Mouse (Mus musculus): ENCODE results near the gene Tnni1. TPM values are rescaled to one million over a fixed set of nuclear protein-coding genes. Genes with fewer than 3 reads are reported as not detected.
A peak's percentile ranks its signal among the peaks of the same experiment; 100 is the strongest.

Gene Tnni1
- polyA plus RNA-seq, 1 experiment from 2014 or later: 0.83 TPM

- no peak for ATAC-seq
- no peak for DNase-seq (ENCODE audit: low read depth, low spot score)
- no peaks in the 10 kb centered on the region for H3K27me3 ChIP-seq
- ChIA-PET POLR2A (interaction anchor here (1.0 kb wide), 1 partner anchor 15 kb away, joined by 4 read pairs; no protein-coding TSS in a partner anchor), CTCF (no interaction called here)
- no peak for TF ChIP-seq CTCF (IDR thresholded peaks at IDR 0.05)
- in situ Hi-C loops (cut with MboI; ENCODE audit: low pct_unique_long_range_greater_than_20kb): no loop called here
Measured at GRCm38 (mm10) chr1:135834983-135835382, 55.7 kb downstream of the Tnni1 start.

GRCm38 (mm10) chr1:135835716-135836483 lies 56.7 kb downstream of the Tnni1 start, which contains the start of gene Tnnt2:
Gene Tnnt2 (plus strand): TSS chr1:135836354.
- POLR2A ChIA-PET: interaction anchor here (1.0 kb wide), 1 partner anchor 16 kb away, joined by 4 read pairs; no protein-coding TSS in a partner anchor
- DNase-seq (ENCODE audit: low read depth, low spot score) (no peak), ATAC-seq (no peak)
- no peaks in the 10 kb centered on the region for H3K27me3 ChIP-seq
- CTCF ChIA-PET: interaction anchor here (1.3 to 1.5 kb wide), 2 partner anchors 9 to 11 kb away, joined by 3 to 4 read pairs; no protein-coding TSS in a partner anchor
- no peak for TF ChIP-seq CTCF (IDR thresholded peaks at IDR 0.05)
- in situ Hi-C loops (cut with MboI; ENCODE audit: low pct_unique_long_range_greater_than_20kb): no loop called here

- CTCF ChIA-PET: no interaction called here
- TF ChIP-seq CTCF (IDR thresholded peaks at IDR 0.05): no peak
- ATAC-seq: no peak
- no peaks in the 10 kb centered on the region for H3K27me3 ChIP-seq
- in situ Hi-C loops (cut with MboI; ENCODE audit: low pct_unique_long_range_greater_than_20kb): no loop called here
- POLR2A ChIA-PET: no interaction called here
- no peak for DNase-seq (ENCODE audit: low read depth, low spot score)
Measured at GRCm38 (mm10) chr1:135838626-135839025, 59.4 kb downstream of the Tnni1 start.

GRCm38 (mm10) chr1:135839065-135839464 lies 59.8 kb downstream of the Tnni1 start:
- ChIA-PET CTCF (interaction anchor here (1.2 to 1.6 kb wide), 2 partner anchors 10 to 12 kb away, joined by 3 to 4 read pairs; no protein-coding TSS in a partner anchor), POLR2A (no interaction called here)
- no peak for DNase-seq (ENCODE audit: low read depth, low spot score)
- no peaks in the 10 kb centered on the region for H3K27me3 ChIP-seq
- TF ChIP-seq CTCF (IDR thresholded peaks at IDR 0.05): no peak
- no peak for ATAC-seq
- in situ Hi-C loops (cut with MboI; ENCODE audit: low pct_unique_long_range_greater_than_20kb): no loop called here

DNA sequence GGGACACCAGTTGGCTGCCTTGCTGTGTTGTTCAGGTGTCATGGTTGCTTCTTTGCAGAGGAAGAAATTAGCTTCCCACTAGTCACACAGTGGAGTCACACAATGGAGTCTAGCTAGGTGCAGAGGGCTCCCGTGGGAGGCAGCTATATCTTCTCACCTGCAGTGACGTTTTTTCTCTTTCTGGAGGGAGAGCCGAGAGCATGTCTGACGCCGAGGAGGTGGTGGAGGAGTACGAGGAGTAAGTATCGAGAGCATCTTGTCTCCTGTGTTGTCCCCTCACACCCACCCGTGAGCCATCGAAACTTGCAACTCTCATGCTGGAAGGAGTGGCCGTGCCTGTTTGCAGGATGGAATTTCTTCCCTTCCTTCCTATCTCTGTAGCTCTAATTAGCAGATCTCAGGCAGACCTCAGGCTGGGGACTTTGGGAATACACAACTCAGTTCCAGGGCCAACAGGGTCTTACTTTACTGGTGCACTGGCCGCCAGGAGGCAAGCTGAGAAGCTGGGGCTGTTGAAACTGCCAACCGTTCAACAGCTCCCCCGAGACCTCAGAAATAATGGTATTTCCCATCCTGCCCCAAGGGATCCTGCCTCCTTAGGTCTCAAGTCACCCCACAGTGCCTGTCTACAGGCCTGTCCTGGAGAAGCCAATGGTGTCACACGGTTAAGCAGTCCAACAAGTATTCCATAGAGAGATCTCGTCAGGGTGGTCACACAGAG lies 61.6 kb downstream of the Tnni1 start:
- no peak for TF ChIP-seq CTCF (IDR thresholded peaks at IDR 0.05)
- in situ Hi-C loops (cut with MboI; ENCODE audit: low pct_unique_long_range_greater_than_20kb): no loop called here
- no peaks in the 10 kb centered on the region for H3K27me3 ChIP-seq
- ChIA-PET CTCF (interaction anchor here (0.9 to 1.6 kb wide), 5 partner anchors 10 to 105 kb away, joined by 3 to 5 read pairs (median 4); no protein-coding TSS in a partner anchor), POLR2A (interaction anchor here (2.1 kb wide), 1 partner anchor 15 kb away, joined by 5 read pairs; no protein-coding TSS in a partner anchor)
- DNase-seq (ENCODE audit: low read depth, low spot score) (no peak), ATAC-seq (no peak)

- POLR2A ChIA-PET: no interaction called here
- DNase-seq (ENCODE audit: low read depth, low spot score) (no peak), ATAC-seq (no peak)
- in situ Hi-C loops (cut with MboI; ENCODE audit: low pct_unique_long_range_greater_than_20kb): no loop called here
- no peaks in the 10 kb centered on the region for H3K27me3 ChIP-seq
- CTCF ChIA-PET: interaction anchor here (0.9 to 2.3 kb wide), 2 partner anchors 15 to 55 kb away, joined by 3 to 9 read pairs; no protein-coding TSS in a partner anchor
- no peak for TF ChIP-seq CTCF (IDR thresholded peaks at IDR 0.05)
Measured at GRCm38 (mm10) chr1:135843519-135844262, 64.5 kb downstream of the Tnni1 start.

GRCm38 (mm10) chr1:135844481-135844880 lies 65.2 kb downstream of the Tnni1 start:
- TF ChIP-seq CTCF (IDR thresholded peaks at IDR 0.05): no peak
- no peaks in the 10 kb centered on the region for H3K27me3 ChIP-seq
- in situ Hi-C loops (cut with MboI; ENCODE audit: low pct_unique_long_range_greater_than_20kb): no loop called here
- POLR2A ChIA-PET: no interaction called here
- no peak for ATAC-seq
- DNase-seq (ENCODE audit: low read depth, low spot score): no peak
- CTCF ChIA-PET: interaction anchor here (0.7 to 2.3 kb wide), 4 partner anchors 8 to 100 kb away, joined by 3 to 9 read pairs (median 4); partner anchors contain the start of gene Tnnt2

DNA sequence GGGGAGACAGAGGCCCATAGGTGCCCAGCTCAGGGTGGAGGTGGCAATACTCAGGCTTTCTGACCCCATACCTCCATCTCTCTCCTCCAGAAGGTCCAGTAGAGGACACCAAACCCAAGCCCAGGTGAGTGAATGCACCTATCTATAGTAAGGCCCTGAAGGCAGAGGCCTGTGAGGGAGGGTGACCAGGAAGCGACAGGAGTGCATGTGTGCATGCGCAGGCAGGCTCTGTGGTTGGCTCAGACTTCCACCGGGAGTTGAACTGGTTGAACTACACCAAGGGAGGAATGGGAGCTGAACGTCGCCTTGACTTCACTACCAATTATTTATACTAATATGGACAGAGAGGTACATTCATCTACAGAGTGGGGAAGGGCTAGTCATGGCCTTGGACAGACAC lies 67.4 kb downstream of the Tnni1 start:
- ChIA-PET CTCF (interaction anchor here (0.7 to 2.1 kb wide), 22 partner anchors 9 to 128 kb away, joined by 3 to 28 read pairs (median 4); partner anchors contain the start of gene Tnnt2), POLR2A (interaction anchor here (0.8 kb wide), 1 partner anchor 9 kb away, joined by 3 read pairs; no protein-coding TSS in a partner anchor)
- DNase-seq (ENCODE audit: low read depth, low spot score): no peak
- H3K27me3 ChIP-seq: no peaks in the 10 kb centered on the region
- no peak for TF ChIP-seq CTCF (IDR thresholded peaks at IDR 0.05)
- ATAC-seq: no peak
- in situ Hi-C loops (cut with MboI; ENCODE audit: low pct_unique_long_range_greater_than_20kb): no loop called here

GRCm38 (mm10) chr1:135847139-135847562 lies 67.9 kb downstream of the Tnni1 start:
- POLR2A ChIA-PET: interaction anchor here (0.8 kb wide), 1 partner anchor 10 kb away, joined by 3 read pairs; no protein-coding TSS in a partner anchor
- in situ Hi-C loops (cut with MboI; ENCODE audit: low pct_unique_long_range_greater_than_20kb): no loop called here
- ATAC-seq: peak; percentile 60
- DNase-seq (ENCODE audit: low read depth, low spot score): no peak
- CTCF ChIA-PET: interaction anchor here (0.7 to 2.1 kb wide), 24 partner anchors 9 to 129 kb away, joined by 3 to 28 read pairs (median 3); partner anchors contain the start of gene Tnnt2
- TF ChIP-seq CTCF (IDR thresholded peaks at IDR 0.05): no peak
- H3K27me3 ChIP-seq: no peaks in the 10 kb centered on the region
